Mouse (Mus musculus) bone marrow, adult 2 months (tissue): ENCODE results near the gene Slc13a1.

Experiments
- CTCF ChIP-seq: fragments of 200-500 bp; IDR thresholded peaks from 2 replicates; pipeline ENCODE4 v1.5.1; 2011; ENCODE audit warnings: low read length, control low read depth; ENCODE audit not compliant: control insufficient read depth, insufficient read depth
- POLR2A ChIP-seq: fragments of 200-500 bp; IDR thresholded peaks from 2 replicates; pipeline ENCODE4 v1.6.1; 2011; ENCODE audit warnings: low read depth, mild to moderate bottlenecking, control low read depth, low read length, borderline replicate concordance; ENCODE audit not compliant: control insufficient read depth

DNA sequence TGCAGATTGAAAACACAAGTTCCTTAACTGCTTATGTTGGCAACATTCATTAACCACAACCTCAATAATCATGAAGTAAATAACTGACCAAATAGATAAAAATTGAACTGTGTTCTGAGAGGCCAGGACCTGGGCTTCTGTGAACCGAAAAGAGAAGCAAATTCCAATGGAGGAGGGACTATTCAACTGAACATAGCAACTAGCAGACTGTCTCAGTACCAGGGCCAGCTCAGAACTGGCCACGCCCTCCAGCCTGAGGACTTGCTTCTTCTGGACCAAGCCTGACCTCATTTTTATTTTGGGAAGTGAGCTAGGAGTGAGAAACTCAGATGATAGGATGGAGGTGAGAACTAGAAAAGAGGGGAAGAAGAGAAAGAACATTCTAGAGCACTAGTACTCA is 4.8 kb upstream of the Slc13a1 start:
- no peak for TF ChIP-seq POLR2A
- TF ChIP-seq CTCF = no peak
